Comparison of ENCODE assay signal across 20 mouse cellular contexts in the genomic region with DNA sequence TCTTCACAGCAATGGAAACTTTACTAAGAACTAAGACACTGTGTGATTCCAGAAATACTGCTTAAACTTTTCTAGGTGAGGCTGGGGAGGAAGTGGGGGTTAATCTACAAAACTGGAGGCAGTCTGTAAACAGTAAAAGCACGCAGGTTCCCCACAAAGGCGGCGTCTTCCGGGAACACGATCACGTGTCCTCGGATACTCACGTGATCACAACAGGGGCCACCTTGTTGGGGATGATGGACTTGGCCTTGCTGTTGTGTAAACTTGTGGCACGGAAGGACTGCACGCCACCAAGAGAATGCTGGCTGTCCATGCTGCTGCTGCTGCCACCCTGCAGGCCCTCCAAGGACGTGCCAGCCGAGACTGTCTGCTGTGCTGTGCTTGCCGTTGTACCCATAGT. TPM values are rescaled to one million over a fixed set of nuclear protein-coding genes. Genes with fewer than 3 reads are reported as not detected.
"Had no signal": no experiment of that assay in that cellular context is flagged by ENCODE, and none has a peak within 500 bp of the region (broad histone marks: within the 10 kb centered on the region; RNA-seq: fewer than 3 reads in every experiment).

No protein-coding gene starts in this region.

- H3K4me2 ChIP-seq: lung, embryonic 15.5 days; midbrain, embryonic 11.5 days; midbrain, embryonic 13.5 days; midbrain, embryonic 15.5 days; neural tube, embryonic 12.5 days had no signal

- H3K4me1 ChIP-seq: midbrain, embryonic 13.5 days; midbrain, embryonic 15.5 days; neural tube, embryonic 12.5 days had no signal

- DNase-seq: liver, postnatal 0 days; lung, adult 2 months; lung, postnatal 14 days; right cerebral cortex, postnatal 14 days; spleen, adult 18-20 months; thymus, adult 18-20 months; thymus, postnatal 36 days had no signal

- H3K9me3 ChIP-seq: lung, embryonic 15.5 days; midbrain, embryonic 13.5 days; midbrain, embryonic 15.5 days; neural tube, embryonic 12.5 days had no signal

- H3K27ac ChIP-seq: lung, embryonic 15.5 days; macrophage; midbrain, embryonic 13.5 days; midbrain, embryonic 15.5 days; neural tube, embryonic 12.5 days had no signal

- ATAC-seq: liver, postnatal 0 days; lung, postnatal 0 days; midbrain, embryonic 13.5 days; midbrain, embryonic 15.5 days had no signal

- H3K4me3 ChIP-seq: lung, embryonic 15.5 days; midbrain, embryonic 13.5 days; midbrain, embryonic 15.5 days; neural tube, embryonic 12.5 days had no signal

- H3K9ac ChIP-seq: liver, postnatal 0 days; lung, embryonic 15.5 days; midbrain, embryonic 13.5 days; midbrain, embryonic 15.5 days; neural tube, embryonic 12.5 days had no signal

- H3K27me3 ChIP-seq: lung, embryonic 15.5 days; midbrain, embryonic 13.5 days; midbrain, embryonic 15.5 days; neural tube, embryonic 12.5 days had no signal

- H3K36me3 ChIP-seq: midbrain, embryonic 13.5 days; midbrain, embryonic 15.5 days had no signal

RNA-seq across cellular contexts. Expression of gene Pald1, which starts 27.7 kb away (rescaled TPM):
- total RNA-seq: megakaryocyte progenitor cell, adult 5-6 weeks; neutrophil, adult 5-6 weeks had no signal

RNA-seq across cellular contexts. Expression of gene Prf1, which starts 58.0 kb away (rescaled TPM):
- total RNA-seq: megakaryocyte progenitor cell, adult 5-6 weeks; midbrain, postnatal 0 days had no signal
- polyA plus RNA-seq: lung, embryonic 15.5 days; macrophage; midbrain, embryonic 13.5 days; midbrain, postnatal 0 days; neural tube, embryonic 12.5 days; neural tube, embryonic 14.5 days; stomach, embryonic 14.5 days; stomach, embryonic 16.5 days had no signal
